Mouse (Mus musculus): Measurements from ENCODE around the gene Mysm1. TPM values are rescaled to one million over a fixed set of nuclear protein-coding genes. Genes with fewer than 3 reads are reported as not detected.

Gene Mysm1
- 100 to 1,000 TPM in 1 of 2 experiments, 10 to 100 TPM in 1; 94.6 to 130 TPM for polyA plus RNA-seq (2017; shearing (Covaris generic))

GRCm38 (mm10) chr4:94978590-94979499 lies at the start of gene Mysm1:
Mysm1 (minus strand) TSS chr4:94979100.
- peak; percentile 94 for ATAC-seq

GRCm38 (mm10) chr4:95025847-95026600 lies 47.1 kb upstream of the Mysm1 start:
- ATAC-seq: no peak

- ATAC-seq: no peak
Measured at GRCm38 (mm10) chr4:95023350-95023953, 44.6 kb upstream of the Mysm1 start.

- no peak for ATAC-seq
Measured at GRCm38 (mm10) chr4:95021649-95022637, 43.0 kb upstream of the Mysm1 start.

GRCm38 (mm10) chr4:95020201-95020600 lies 41.3 kb upstream of the Mysm1 start:
- ATAC-seq: no peak

GRCm38 (mm10) chr4:95018221-95018620 lies 39.3 kb upstream of the Mysm1 start:
- no peak for ATAC-seq

GRCm38 (mm10) chr4:95012706-95013105 lies 33.8 kb upstream of the Mysm1 start:
- no peak for ATAC-seq

- no peak for ATAC-seq
Measured at GRCm38 (mm10) chr4:95012256-95012655, 33.4 kb upstream of the Mysm1 start.

- peak; percentile 95 for ATAC-seq
Measured at GRCm38 (mm10) chr4:95008175-95009057, 29.5 kb upstream of the Mysm1 start.

GRCm38 (mm10) chr4:95007759-95008158 lies 28.9 kb upstream of the Mysm1 start:
- ATAC-seq: no peak

GRCm38 (mm10) chr4:95005251-95005830 lies 26.4 kb upstream of the Mysm1 start:
- no peak for ATAC-seq

GRCm38 (mm10) chr4:95001043-95001775 lies 22.3 kb upstream of the Mysm1 start:
- no peak for ATAC-seq

GRCm38 (mm10) chr4:95000147-95000546 lies 21.2 kb upstream of the Mysm1 start:
- ATAC-seq: no peak

GRCm38 (mm10) chr4:94999249-94999648 lies 20.3 kb upstream of the Mysm1 start:
- peak; percentile 63 for ATAC-seq

GRCm38 (mm10) chr4:94995862-94996261 lies 17.0 kb upstream of the Mysm1 start:
- no peak for ATAC-seq

GRCm38 (mm10) chr4:94990204-94990603 lies 11.3 kb upstream of the Mysm1 start:
- ATAC-seq: no peak

GRCm38 (mm10) chr4:94987725-94988124 lies 8.8 kb upstream of the Mysm1 start:
- ATAC-seq: no peak

GRCm38 (mm10) chr4:94979500-94979915 lies 608 bp upstream of the Mysm1 start:
- ATAC-seq: no peak

- no peak for ATAC-seq
Measured at GRCm38 (mm10) chr4:94973321-94973720, 5.6 kb downstream of the Mysm1 start.

- ATAC-seq: no peak
Measured at GRCm38 (mm10) chr4:94952773-94953172, 26.1 kb downstream of the Mysm1 start.
